Mouse (Mus musculus): ENCODE measurements at regions not wholly inside any gene's neighbourhood (a gene's known extent, or its start where the extent isn't known, plus 50 kb on each side); places are given as distances from the start of the nearest gene placed in this dataset.
A peak's percentile ranks its signal among the peaks of the same experiment; 100 is the strongest.

DNA sequence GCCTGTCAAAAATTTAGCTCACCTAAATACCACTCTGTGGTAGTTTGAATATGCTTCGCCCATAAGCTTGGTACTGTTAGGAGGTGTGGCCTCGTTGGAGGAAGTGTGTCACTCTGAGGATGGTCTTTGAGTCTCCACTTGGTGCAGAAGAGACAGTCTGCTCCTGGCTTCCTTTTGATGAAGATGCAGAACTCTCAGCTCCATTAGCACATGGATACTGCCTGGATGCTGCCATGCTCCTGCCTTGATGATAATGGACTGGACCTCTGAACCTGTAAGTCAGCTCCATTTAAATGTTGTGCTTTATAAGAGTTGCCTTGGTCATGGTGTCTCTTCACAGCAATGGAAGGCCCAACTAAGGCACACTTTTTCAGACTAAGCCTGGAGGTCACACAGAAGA, 56.9 kb upstream of the Pik3r1 start:
- DNase-seq (ENCODE audit: low spot score in 2 of 2), result no peak

DNA sequence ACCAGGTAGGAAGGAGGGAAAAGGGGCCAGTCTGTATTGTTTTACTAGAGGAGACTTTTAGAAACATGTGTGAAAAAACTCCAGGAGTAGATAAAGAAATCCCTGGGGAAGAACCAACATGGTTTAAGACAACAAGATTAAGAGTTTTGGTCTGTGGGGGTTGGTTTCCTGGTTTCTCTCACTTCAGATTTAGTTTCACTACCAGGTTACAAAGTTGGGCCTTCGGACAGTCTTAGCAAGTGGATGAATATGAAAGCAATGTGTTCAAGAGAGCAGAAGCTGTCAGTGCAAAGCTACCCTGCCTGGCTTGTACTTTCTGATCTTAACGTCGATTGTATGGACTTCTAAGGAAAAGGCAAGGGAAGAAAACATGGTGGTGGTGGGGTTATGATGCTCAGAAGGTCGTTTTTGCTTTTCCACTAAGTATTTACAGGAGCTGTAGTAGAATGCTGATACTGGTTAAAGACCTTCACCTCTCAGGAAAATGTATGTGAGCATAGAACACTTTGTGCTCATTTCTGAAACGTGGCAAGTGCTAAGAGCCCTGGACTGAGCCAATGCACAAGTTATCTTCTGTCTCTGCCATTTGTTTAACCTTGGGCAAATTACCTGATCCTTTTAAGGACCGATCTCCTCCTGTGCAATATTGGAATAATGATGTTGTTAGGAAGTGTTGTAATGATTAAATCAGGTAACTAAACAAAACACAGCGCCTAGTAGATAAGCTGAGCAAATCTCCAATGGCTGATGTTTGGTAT, 64.0 kb upstream of the Pik3r1 start:
- no peak for DNase-seq (ENCODE audit: low spot score in 2 of 2)

DNA sequence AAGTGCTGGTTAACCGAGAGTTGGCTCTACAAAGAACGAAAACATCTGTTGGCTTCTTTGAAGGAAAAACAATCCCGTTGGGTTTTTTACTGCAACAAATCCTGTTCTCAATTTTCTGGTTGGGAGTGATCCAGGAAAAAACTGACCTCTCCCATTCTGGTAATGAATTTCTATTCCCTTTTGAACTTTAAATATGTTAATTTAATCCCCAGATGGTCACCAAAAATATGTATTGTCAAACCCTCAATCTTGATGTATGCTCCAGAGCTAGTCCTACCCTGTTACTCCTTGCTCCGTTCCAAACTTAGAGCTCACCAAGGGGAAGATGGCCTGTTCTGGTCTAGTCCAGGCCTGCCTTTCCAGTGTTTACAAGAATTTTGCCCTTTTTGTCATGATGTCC, 66.5 kb upstream of the Pik3r1 start:
- no peak for DNase-seq (ENCODE audit: low spot score in 2 of 2)

DNA sequence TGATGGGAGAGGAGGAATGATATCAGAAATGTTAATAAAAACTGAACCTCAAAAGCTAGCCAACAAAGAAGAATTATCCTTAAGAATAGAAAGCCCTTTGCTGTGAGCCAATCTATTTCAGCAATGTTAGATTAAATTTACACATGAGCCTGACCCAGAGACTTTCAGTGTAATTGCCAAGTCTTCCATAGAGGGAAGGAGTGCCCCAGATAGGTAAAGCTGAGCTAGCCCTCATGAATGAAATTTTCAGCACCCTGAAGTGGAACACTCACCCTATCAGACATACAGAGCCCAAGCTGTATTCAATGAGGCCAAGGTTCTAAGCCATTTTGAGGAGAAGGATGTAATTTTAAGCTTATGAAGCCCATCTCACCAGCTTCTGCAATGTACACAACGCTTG, 69.0 kb upstream of the Pik3r1 start:
- no peak for DNase-seq (ENCODE audit: low spot score in 2 of 2)

DNA sequence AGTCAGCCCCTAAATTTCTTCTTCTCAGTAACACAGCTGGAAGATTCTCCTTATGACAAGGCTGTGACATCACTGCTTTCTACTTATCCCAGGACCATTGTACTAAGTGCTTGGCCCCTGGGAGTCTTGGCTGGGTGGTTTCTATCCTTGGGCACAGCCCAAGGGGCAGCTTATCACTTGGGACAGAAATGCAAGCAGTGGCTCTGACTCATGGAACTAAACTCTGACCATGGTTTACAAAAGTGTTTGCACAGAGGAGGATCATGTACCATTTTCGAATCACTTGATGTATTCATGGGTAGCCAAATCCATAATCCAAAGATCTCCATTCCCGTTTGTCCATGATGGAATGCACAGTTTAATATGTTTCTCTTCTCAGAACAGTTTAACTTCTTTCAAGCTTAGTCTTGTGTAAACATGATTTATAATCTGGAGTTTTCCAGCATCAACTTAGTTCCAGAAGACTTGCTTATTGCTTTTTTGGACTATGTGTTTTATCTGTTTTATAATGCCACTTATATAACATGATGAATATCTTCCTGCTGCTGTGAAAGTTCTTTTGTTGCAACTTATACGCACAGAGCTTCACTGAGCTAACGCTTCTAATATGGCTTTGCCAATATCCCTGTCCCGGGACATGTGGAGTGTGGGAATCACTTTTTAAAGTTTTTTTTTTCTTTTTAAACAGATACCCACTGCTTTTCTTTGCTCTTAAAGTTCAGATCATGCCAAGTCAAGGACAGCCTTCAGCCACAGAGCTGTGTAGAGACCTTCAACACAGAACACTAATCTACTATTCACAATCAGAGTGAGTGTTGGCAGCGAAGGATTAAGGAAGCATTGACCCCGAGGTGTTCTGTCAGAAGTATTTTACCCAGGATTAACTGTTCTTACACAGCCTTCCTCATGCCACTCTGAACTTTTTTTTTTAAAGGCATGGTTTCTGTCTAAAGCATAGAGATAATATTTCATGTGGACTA, 76.7 kb upstream of the Pik3r1 start:
- DNase-seq (ENCODE audit: low spot score in 2 of 2), result no peak

DNA sequence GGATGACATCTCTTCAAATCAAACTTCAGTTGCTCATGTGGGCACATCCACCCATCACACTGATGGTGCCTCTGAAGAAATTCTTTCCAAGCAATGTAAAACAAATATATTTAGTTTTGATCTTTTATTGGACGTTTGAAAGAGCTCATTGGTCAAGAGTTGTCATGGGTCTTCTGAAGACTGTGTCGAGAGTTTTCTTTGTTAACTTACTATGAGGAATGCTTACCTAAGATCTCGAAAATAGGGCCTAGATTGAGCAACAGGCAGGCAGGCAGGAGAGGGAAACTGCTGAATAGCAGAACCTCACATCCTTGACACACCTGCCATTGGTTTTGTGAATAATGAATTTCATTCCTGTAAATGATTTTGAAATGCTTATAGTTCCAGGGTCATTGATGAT, 78.0 kb upstream of the Pik3r1 start:
- no peak for DNase-seq (ENCODE audit: low spot score in 2 of 2)

DNA sequence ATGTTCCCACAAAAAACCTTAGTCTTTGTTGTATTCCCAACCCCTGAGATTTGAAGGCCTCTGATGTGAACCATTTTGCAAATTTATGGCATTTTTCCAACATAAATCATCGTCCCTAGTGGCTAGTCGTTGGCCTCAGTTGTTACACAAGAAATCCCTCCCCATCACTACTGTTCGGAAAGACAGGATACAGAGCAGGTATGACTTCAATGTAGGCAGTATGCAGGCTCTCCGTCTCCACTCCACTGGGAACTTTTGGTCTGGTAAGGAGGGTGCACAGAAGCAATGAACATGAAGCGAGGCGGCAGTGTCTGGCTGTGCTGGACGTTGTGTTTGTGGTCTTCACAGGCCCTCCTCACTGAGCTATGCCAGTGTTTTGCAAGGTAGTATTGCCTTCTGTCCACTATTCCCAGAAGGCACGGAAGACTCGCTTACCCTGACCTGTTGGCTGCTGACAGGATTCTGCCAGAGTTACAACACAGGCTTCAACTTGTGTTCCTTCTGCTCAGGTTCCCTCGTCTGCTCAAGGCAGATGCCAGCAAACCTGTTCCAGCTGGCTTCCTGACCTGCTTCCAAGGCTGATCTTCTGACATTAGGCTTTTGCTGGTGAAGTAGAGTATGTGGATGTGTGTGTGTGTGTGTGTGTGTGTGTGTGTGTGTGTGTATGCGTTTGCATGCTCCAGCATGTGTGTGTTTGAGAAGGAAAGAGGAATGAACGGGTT, 80.0 kb upstream of the Pik3r1 start:
- no peak for DNase-seq (ENCODE audit: low spot score in 2 of 2)

DNA sequence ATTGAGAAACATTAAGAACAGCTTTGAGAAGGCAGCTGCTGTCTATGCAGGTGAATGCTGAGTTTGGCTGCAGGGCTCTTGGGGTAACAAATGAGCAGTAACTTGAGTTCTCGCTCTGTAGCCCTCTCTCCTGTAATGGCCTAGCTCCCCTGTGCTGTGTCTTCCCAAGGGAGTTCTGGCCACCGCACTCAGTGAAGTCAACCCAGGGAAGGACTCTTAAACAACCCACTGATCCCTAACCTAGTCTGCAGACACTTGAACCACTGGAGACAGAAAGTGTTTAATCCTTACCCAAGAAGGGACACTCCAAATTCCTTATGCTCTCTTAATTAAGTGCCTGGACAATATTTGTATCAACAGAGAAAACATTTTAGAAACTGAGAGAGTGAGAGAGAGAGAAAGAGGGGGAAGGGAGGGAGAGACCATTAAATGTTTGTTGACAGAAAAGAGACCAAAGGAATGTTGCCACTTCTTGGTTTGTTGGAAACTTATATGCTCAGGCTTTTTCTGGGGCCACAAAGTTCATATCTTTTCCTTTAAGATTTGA, 80.7 kb upstream of the Pik3r1 start:
- no peak for DNase-seq (ENCODE audit: low spot score in 2 of 2)

DNA sequence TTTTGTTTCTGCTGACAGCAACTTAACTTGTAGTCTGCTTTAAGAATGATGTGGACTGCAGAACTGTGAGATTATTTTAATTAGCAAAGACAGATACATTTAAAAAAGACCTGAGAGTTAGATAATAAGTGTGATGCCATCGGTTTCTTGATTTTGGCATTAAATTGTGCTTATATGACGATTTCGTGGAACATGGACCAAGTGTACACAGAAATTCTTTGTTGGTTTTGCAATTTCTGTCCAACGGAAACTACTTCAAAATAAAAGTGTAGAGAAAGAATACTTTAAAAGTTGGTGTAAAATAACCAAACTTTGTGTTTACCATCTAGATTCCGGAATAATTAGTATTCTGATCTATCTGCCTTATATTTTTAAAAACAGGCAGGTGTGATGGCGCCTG, 81.4 kb upstream of the Pik3r1 start:
- DNase-seq (ENCODE audit: low spot score in 2 of 2), result no peak

DNA sequence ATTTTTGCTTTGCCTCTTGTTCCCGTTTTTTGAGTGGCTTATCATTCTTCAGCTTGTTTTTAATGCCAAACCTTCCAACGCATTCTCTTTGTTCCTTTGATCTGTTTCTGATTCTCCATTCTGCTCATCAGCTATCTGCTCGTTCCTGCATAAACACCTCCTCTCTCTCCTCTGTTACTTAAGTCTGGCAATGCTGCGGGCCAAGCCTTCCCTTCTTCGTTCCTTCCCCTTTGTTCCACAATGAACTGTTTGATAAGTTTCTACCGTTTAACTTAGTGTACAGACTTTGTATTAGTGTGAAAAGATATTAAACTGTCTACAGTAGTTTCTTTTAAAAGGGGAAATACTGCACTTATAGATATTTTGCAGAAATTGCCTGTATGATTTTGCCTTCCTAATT, 83.3 kb upstream of the Pik3r1 start:
- no peak for DNase-seq (ENCODE audit: low spot score in 2 of 2)

DNA sequence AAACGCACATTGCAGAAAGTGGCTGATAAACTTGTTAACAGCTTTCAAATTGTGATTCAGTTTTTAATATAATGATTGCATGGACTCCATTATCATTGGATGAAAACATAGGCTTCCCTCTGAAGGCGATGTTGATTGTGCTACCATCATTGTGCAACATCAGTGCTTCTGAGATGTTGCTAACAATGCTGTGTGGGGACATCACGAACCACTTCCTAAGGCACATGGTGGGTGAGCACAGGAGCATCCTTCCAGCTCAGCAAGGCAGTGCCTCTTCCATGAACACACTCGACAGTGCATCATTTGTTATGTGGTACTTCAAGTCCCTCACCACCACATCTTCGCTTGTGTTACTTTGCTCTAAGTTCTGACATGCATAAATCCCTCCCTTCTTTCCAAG, 84.9 kb upstream of the Pik3r1 start:
- DNase-seq (ENCODE audit: low spot score in 2 of 2), result no peak

DNA sequence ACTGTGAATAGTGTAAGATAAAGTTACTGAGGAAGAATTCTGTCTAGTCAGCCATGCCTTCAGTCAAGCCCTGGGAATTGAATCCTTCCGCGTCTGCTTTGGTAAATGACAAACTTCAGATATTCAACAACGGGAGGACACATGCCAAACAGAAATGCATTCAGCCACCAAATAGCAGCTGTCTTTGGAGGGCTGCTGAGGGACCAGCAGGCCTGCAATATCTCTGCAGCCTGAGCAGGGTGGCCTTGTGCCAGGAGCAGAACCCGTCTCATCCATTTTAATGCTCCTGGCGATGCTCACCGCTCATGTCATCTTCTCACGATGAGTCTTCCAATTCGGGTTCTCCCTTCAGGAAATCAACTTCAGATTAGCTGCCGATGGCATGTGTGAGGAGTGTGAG, 87.1 kb upstream of the Pik3r1 start:
- DNase-seq (ENCODE audit: low spot score in 2 of 2), result peak; percentile 82

DNA sequence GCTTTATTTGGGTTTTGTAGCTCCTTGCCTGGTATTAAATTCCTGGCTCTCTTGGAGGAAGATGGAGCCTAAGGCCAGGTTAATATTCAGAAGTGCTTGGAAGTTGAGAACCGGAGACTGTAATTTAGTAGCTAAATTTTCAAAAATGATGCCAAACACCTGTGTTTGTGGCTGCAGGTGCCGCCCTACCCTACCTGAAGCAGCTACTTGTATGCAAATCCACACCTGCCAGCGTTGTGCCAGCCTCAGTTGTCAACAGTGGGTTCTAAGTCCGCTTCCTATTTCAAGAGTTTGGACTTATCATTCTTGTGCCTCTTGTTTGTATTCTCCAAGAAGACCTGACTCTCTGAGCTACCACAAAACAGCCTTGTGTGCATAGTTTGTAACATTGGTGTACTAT, 92.7 kb upstream of the Pik3r1 start:
- no peak for DNase-seq (ENCODE audit: low spot score in 2 of 2)

DNA sequence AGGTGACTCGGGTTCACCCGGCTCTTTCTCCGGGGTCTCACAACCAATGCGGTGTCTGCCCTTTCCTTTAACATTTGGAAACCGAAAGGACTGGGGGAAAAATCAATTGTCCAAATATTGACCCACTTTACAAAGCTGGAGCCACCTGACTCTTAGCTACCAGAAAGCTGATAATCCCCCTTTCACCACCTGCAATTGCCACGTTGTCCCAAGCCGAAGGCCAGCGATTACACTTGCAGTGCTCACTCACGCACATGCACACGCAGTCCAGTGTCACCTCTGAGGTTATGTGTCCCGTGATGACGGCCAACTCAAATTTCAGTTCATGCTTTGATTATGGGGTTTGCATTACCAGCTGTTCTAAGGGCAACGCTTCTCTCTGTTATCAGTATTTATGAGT, 94.0 kb upstream of the Pik3r1 start:
- no peak for DNase-seq (ENCODE audit: low spot score in 2 of 2)

DNA sequence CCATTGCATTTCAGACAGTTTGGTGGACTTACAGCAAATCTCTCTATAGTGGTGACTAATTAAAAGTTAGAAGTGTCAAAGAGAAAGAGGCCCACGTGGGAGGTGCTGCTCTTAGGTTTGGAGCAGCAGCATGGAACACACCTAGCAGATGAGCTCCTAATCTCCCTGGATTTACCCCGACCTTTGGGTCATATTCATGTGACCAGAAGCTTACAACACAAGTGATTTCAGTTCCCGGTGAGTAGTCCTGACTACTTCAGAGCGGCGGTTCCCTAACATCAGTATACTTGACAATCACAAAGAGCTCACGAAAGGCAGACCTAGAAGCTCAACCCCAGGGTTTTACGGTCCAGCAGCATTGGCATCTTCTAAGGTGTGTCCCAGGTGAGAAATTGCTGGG, 95.0 kb upstream of the Pik3r1 start:
- no peak for DNase-seq (ENCODE audit: low spot score in 2 of 2)

DNA sequence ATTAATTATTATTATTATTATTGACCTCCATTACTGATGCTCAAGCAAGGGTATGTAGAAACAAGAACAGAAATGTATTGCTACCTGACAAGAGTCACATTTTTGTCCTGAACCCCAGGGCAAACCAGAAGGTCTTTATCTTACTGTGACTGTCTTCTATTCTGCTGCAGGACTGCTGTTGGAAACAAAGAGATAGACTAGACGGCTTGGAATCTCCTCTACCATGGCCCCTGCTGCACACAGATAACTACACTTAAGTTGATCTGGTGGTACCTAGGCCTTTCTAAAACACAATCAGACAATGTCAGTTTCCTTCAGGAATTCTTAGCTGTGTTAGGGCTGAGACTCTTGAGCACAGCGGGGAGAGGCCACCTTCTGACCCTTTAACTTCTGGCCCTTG, 95.6 kb upstream of the Pik3r1 start:
- DNase-seq (ENCODE audit: low spot score in 2 of 2), result no peak

DNA sequence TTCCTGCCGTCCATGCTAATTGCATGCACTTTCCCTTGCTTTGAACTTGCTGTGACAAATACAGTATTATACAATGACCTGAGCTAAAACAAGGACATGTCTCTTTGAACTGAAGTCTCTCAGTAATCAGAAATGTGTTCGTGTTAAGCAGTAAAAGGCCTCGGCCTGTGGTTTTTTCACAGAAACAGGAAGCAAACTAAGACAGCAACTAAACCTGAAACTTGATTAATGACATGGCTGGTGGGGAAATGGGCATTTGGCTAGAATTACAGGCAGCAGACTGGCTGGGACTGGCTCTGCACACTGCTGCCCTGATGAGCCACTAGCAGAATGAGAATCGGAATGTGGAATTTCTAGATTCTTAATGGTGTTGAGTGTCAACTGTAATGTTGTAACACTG, 98.8 kb upstream of the Pik3r1 start:
- DNase-seq (ENCODE audit: low spot score in 2 of 2), result no peak

DNA sequence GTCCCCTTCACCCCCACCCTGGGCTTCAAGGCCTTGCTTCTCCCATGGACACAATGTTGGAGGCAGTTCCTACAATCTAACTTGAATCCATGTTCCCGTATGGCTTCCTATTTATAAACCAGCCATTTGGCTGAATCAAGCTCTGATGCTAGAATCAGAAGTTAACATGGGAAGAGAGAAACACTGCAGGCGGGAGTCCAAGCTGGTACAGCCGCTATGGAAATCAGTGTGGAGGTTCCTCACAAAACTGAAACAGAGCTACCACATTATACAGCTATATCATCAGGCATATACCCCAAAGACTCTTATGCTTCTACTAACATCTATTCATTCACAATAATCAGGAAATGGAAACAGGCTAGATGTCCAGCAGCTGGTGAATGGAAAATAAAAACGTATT, 106.7 kb upstream of the Pik3r1 start:
- DNase-seq (ENCODE audit: low spot score in 2 of 2), result peak; percentile 70 to 80

DNA sequence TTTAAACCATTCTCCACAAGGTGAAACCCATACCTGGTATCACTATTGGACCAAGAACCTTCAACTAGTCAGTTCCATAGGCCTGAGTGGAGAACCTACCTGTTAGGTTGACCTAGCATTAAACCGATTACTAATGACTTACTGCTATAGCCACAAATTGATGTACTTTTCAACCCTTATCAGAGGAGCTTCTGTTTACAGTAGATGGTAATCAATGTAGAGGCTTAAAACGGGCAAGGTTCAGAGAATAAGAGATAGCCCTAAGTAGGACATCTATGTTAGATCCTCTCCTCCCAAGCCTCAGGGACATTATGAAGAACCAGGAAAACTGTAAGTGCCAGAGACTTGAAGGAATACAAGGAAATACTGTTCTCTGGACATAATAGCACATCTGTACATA, 108.1 kb upstream of the Pik3r1 start:
- DNase-seq (ENCODE audit: low spot score in 2 of 2), result no peak

DNA sequence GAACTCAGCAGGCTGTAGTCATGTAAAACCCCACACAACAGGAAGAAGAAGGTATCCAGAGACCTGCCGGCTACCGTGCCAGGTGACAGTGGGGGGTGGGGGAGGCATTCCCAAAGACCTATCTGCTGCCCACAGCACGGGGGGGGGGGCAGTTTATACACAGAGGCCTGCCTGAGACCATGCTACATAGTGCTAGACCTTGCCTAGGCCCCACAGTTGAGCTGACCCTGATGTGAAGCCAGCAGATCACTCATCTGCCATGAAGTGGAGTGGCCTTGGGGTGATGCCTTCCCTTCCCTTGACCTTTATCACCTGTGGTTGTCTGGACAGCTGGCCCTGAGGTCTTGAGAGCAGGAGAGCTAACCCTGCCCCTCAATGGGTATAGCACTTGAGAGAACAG, 108.6 kb upstream of the Pik3r1 start:
- DNase-seq (ENCODE audit: low spot score in 2 of 2), result no peak

DNA sequence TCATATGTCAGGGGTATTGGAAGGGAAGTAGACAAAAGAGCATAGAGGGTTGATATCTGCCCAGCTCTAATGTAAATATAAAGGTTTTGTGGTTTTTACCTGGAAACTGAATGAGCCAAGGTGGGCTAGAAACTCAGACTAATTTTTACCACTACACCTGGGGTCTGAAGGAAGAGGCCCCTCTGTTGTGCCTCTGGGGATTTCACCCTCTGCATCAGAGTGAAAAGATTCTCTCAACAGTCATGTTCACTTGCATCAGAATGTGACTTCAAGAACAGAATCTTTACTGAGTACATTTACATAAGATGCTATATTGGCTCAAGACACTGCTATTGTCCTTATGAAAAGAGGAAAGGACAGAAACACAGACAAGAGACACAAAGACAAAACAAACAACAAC, 110.2 kb upstream of the Pik3r1 start:
- no peak for DNase-seq (ENCODE audit: low spot score in 2 of 2)

DNA sequence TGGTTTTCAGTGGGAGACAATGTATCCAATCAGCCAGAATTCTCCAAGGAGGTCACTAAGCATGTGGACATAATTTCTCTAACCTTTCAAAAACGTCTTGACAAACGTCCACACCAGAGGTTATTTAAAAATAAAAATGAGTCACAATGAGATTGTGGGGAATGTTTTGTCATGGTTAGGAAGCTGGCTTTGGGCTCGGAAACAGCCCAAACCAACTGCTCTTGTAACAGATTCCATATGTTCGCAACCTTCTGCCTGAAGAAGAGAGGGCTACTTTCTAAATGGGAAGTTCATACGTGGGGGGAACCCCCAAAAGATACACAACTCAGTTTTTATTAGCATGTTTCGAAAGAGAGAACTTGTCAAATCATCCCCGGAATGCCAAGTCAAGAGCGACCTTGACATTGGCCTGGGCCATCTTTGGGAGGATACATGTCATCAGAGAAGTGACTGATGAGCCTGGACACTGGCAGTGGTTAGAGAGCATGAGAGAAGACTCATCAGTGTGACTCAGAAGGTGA, 111.6 kb upstream of the Pik3r1 start:
- DNase-seq (ENCODE audit: low spot score in 2 of 2), result no peak
